Mouse (Mus musculus): ENCODE measurements around the gene Mpl. TPM values are rescaled to one million over a fixed set of nuclear protein-coding genes. Genes with fewer than 3 reads are reported as not detected.

Gene Mpl
- polyA plus RNA-seq, 1 experiment from 2014 or later: 0.48 TPM

DNA sequence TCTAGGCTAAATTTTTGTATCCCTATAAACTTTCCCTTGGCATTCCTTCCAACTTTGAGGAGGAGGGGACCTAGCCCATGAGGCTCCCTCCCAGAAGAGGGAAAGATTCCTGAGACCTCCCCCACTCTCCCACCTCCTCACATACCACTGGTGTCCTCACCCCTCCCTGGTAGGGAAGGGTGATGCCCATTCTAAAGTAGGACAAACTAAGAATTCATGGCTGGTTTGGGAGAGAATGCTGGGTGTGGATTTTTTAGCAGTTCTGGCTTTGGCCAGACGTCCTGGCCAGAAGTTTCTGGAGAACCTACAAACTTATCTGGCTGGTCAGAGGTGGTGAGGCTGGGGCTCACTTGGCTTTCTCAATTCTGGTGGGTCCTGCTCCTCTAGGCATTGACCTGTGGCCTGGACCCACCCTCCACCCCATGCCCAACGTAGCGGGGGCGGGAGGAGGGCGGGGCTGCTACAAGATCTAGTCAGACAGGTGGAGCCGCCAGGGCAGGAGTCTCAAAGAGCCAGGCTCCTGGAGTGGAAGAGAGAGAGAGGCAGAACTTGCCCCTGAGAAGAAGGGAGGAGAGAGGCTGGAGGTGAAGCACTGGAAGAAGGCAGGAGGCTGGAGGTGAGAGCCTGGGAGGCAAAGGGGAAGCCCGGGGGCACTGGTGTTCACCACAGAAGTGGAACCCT lies 28.0 kb downstream of the Mpl start:
- Histone ChIP-seq H3K9me3 (replicated peaks; ENCODE audit: control insufficient read depth, low read length) (no peaks in the 10 kb centered on the region), H3K9ac (ENCODE audit: low read length) (peak overlapping the region; percentile 85), H3K27ac (ENCODE audit: low read length) (peak overlapping the region; percentile 93), H3K4me2 (ENCODE audit: low read depth, low read length) (peak overlapping the region; percentile 75), H3K27me3 (ENCODE audit: control insufficient read depth, insufficient read depth, low read length) (no peaks in the 10 kb centered on the region), H3K36me3 (ENCODE audit: control insufficient read depth, insufficient read depth, low read length) (peaks cover 12% of the 10 kb centered on the region; the same call in 1 of the 2 replicates), H3K4me1 (ENCODE audit: control insufficient read depth, insufficient read depth, low read length) (peaks cover 31% of the 10 kb centered on the region), H3K4me3 (replicated peaks; ENCODE audit: low read length) (peak overlapping the region; percentile 64)
- peak; percentile 8; the same call in 1 of the 2 replicates for ATAC-seq (ENCODE audit: insufficient read depth, low FRiP score)
- WGBS: 32% methylated on average over 7 of the region's 7 CpGs

- H3K9ac ChIP-seq (ENCODE audit: low read length): peak overlapping the region; percentile 85
- H3K4me3 ChIP-seq (replicated peaks; ENCODE audit: low read length): peak overlapping the region; percentile 64
- H3K9me3 ChIP-seq (replicated peaks; ENCODE audit: control insufficient read depth, low read length): no peaks in the 10 kb centered on the region
- 23% methylated on average over 15 of the region's 15 CpGs for WGBS
- ATAC-seq (ENCODE audit: insufficient read depth, low FRiP score): 0 out of 2 replicates have a peak, but pooled peaks have one; percentile 7
- peak overlapping the region; percentile 75 for H3K4me2 ChIP-seq (ENCODE audit: low read depth, low read length)
- peak overlapping the region; percentile 93 for H3K27ac ChIP-seq (ENCODE audit: low read length)
- no peaks in the 10 kb centered on the region for H3K27me3 ChIP-seq (ENCODE audit: control insufficient read depth, insufficient read depth, low read length)
- H3K4me1 ChIP-seq (ENCODE audit: control insufficient read depth, insufficient read depth, low read length): peaks cover 26% of the 10 kb centered on the region
- peaks cover 12% of the 10 kb centered on the region; the same call in 1 of the 2 replicates for H3K36me3 ChIP-seq (ENCODE audit: control insufficient read depth, insufficient read depth, low read length)
Measured at GRCm38 (mm10) chr4:118428531-118429214, 28.6 kb downstream of the Mpl start.

DNA sequence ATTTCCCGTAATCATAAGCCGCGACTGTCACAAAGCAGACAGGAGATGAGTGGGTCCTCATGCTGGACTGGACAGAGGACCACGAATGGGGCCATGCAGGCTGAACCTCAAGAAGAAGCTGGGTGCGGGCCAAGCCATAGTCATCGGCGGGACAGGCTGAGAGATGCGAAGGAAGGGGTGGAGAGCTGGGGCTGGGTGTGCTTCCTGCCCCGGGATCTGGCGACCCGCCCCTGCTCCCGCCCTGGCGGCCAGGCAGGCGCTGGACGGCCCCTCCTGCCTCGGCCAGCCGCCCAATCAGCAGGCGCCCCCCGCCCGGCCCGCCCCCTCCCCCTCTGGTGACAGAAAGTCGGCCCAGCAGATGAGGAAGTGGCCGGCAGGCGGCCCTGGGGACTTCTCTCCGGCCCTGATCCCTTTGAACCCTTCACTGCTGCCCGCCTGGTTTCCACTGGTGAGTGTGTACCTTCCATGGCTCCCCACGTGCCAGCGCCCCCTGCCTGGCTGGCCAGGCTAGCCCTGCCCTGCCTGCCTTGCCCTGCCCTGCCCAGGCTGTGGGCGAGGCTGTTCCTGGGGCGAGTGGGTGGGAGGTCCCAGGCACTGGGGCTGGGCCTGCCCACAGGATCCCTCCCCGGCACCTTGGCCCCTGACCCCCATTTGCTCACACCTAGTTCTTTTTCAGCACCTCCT lies 29.4 kb downstream of the Mpl start, which contains the start of gene Elovl1:
Gene Elovl1, plus strand, starts transcription at position 326 of the 684 bp plus-strand sequence.
- ATAC-seq (ENCODE audit: insufficient read depth, low FRiP score): peak; percentile 96
- Histone ChIP-seq H3K27me3 (ENCODE audit: control insufficient read depth, insufficient read depth, low read length) (no peaks in the 10 kb centered on the region), H3K4me3 (replicated peaks; ENCODE audit: low read length) (peak within 1 kb of the TSS; percentile 64), H3K9ac (ENCODE audit: low read length) (peak within 1 kb of the TSS; percentile 85), H3K36me3 (ENCODE audit: control insufficient read depth, insufficient read depth, low read length) (peaks cover 12% of the 10 kb centered on the region; the same call in 1 of the 2 replicates), H3K4me2 (ENCODE audit: low read depth, low read length) (peak within 1 kb of the TSS; percentile 75), H3K9me3 (replicated peaks; ENCODE audit: control insufficient read depth, low read length) (no peaks in the 10 kb centered on the region), H3K27ac (ENCODE audit: low read length) (peak within 1 kb of the TSS; percentile 93), H3K4me1 (ENCODE audit: control insufficient read depth, insufficient read depth, low read length) (peaks cover 26% of the 10 kb centered on the region)
- under 1% methylated on average over 30 of the region's 31 CpGs for WGBS

- 3% methylated on average over 5 of the region's 5 CpGs for WGBS
- H3K9ac ChIP-seq (ENCODE audit: low read length): peak overlapping the region; percentile 85
- ATAC-seq (ENCODE audit: insufficient read depth, low FRiP score): peak; percentile 6; the same call in 1 of the 2 replicates
- H3K27ac ChIP-seq (ENCODE audit: low read length): peak overlapping the region; percentile 93
- H3K36me3 ChIP-seq (ENCODE audit: control insufficient read depth, insufficient read depth, low read length): peaks cover 11% of the 10 kb centered on the region; the same call in 1 of the 2 replicates
- H3K4me1 ChIP-seq (ENCODE audit: control insufficient read depth, insufficient read depth, low read length): peaks cover 26% of the 10 kb centered on the region
- no peaks in the 10 kb centered on the region for H3K27me3 ChIP-seq (ENCODE audit: control insufficient read depth, insufficient read depth, low read length)
- no peaks in the 10 kb centered on the region for H3K9me3 ChIP-seq (replicated peaks; ENCODE audit: control insufficient read depth, low read length)
- peak overlapping the region; percentile 75 for H3K4me2 ChIP-seq (ENCODE audit: low read depth, low read length)
- peak overlapping the region; percentile 64 for H3K4me3 ChIP-seq (replicated peaks; ENCODE audit: low read length)
Measured at GRCm38 (mm10) chr4:118427415-118427767, 29.9 kb downstream of the Mpl start.

GRCm38 (mm10) chr4:118425374-118425773 lies 31.9 kb downstream of the Mpl start:
- ATAC-seq (ENCODE audit: insufficient read depth, low FRiP score): no peak
- H3K36me3 ChIP-seq (ENCODE audit: control insufficient read depth, insufficient read depth, low read length): no peaks in the 10 kb centered on the region

GRCm38 (mm10) chr4:118424541-118425160 lies 32.7 kb downstream of the Mpl start:
- Histone ChIP-seq H3K4me1 (ENCODE audit: control insufficient read depth, insufficient read depth, low read length) (peaks cover 18% of the 10 kb centered on the region), H3K4me3 (replicated peaks; ENCODE audit: low read length) (no peak overlapping the region), H3K9me3 (replicated peaks; ENCODE audit: control insufficient read depth, low read length) (no peaks in the 10 kb centered on the region), H3K9ac (ENCODE audit: low read length) (no peak overlapping the region), H3K27me3 (ENCODE audit: control insufficient read depth, insufficient read depth, low read length) (no peaks in the 10 kb centered on the region), H3K36me3 (ENCODE audit: control insufficient read depth, insufficient read depth, low read length) (peaks cover 3% of the 10 kb centered on the region; the same call in 1 of the 2 replicates), H3K4me2 (ENCODE audit: low read depth, low read length) (no peak overlapping the region), H3K27ac (ENCODE audit: low read length) (no peak overlapping the region)
- no peak for ATAC-seq (ENCODE audit: insufficient read depth, low FRiP score)
- 68% methylated on average over 4 of the region's 4 CpGs for WGBS

More at GRCm38 (mm10) chr4:118425374-118425773, 31.9 kb downstream of the Mpl start:
- H3K4me2 ChIP-seq (ENCODE audit: low read depth, low read length): no peak overlapping the region
- H3K9ac ChIP-seq (ENCODE audit: low read length): no peak overlapping the region
- 90% methylated on average over 1 of the region's 1 CpGs for WGBS
- no peaks in the 10 kb centered on the region for H3K27me3 ChIP-seq (ENCODE audit: control insufficient read depth, insufficient read depth, low read length)
- no peak overlapping the region for H3K27ac ChIP-seq (ENCODE audit: low read length)
- H3K4me1 ChIP-seq (ENCODE audit: control insufficient read depth, insufficient read depth, low read length): peaks cover 25% of the 10 kb centered on the region
- H3K9me3 ChIP-seq (replicated peaks; ENCODE audit: control insufficient read depth, low read length): no peaks in the 10 kb centered on the region
- H3K4me3 ChIP-seq (replicated peaks; ENCODE audit: low read length): no peak overlapping the region

GRCm38 (mm10) chr4:118421384-118421783 lies 35.9 kb downstream of the Mpl start:
- Histone ChIP-seq H3K9me3 (replicated peaks; ENCODE audit: control insufficient read depth, low read length) (no peaks in the 10 kb centered on the region), H3K27me3 (ENCODE audit: control insufficient read depth, insufficient read depth, low read length) (no peaks in the 10 kb centered on the region), H3K4me2 (ENCODE audit: low read depth, low read length) (no peak overlapping the region), H3K36me3 (ENCODE audit: control insufficient read depth, insufficient read depth, low read length) (peaks cover 3% of the 10 kb centered on the region; the same call in 1 of the 2 replicates), H3K9ac (ENCODE audit: low read length) (no peak overlapping the region), H3K4me3 (replicated peaks; ENCODE audit: low read length) (no peak overlapping the region), H3K27ac (ENCODE audit: low read length) (no peak overlapping the region), H3K4me1 (ENCODE audit: control insufficient read depth, insufficient read depth, low read length) (no peaks in the 10 kb centered on the region)
- 95% methylated on average over 3 of the region's 3 CpGs for WGBS
- ATAC-seq (ENCODE audit: insufficient read depth, low FRiP score): peak; percentile 58; the same call in 1 of the 2 replicates

DNA sequence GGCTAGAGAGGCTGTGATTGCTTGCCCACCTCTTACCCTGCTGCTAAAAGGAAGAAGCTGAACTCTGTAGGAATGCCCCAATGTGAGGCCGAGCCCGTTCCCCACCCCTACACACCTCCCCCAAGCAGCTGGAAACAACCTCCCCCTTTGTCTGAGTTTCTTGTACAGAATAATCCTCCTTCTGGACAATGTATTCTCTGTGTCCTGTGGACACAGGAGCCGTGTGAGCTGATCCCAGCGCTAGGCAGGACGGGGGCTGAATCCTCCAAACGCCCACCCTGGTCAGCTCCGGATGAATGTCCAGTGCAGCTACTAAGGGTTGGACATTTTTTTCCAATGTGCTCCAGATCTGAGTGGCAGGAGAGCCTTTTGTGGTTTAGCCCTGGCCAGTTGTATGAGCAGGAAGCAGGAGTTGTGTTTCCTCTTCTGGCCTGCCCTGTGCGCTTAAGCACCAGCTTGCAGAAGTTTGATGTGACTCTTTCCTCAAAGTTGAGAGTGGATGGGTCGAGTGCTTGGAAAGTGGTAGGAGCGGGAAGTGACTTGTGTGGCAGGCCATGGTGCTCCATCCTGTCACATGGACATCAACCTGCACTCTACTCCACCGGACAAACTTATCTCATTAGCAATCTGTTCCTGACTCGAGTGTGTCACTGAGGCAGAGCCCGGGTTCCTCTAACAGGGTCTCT lies 40.1 kb downstream of the Mpl start:
- WGBS: 82% methylated on average over 13 of the region's 13 CpGs
- H3K4me3 ChIP-seq (replicated peaks; ENCODE audit: low read length): no peak overlapping the region
- H3K36me3 ChIP-seq (ENCODE audit: control insufficient read depth, insufficient read depth, low read length): peaks cover 3% of the 10 kb centered on the region; the same call in 1 of the 2 replicates
- no peak overlapping the region for H3K27ac ChIP-seq (ENCODE audit: low read length)
- no peaks in the 10 kb centered on the region for H3K9me3 ChIP-seq (replicated peaks; ENCODE audit: control insufficient read depth, low read length)
- ATAC-seq (ENCODE audit: insufficient read depth, low FRiP score): no peak
- H3K27me3 ChIP-seq (ENCODE audit: control insufficient read depth, insufficient read depth, low read length): no peaks in the 10 kb centered on the region
- no peaks in the 10 kb centered on the region for H3K4me1 ChIP-seq (ENCODE audit: control insufficient read depth, insufficient read depth, low read length)
- no peak overlapping the region for H3K9ac ChIP-seq (ENCODE audit: low read length)
- no peak overlapping the region for H3K4me2 ChIP-seq (ENCODE audit: low read depth, low read length)
